Mouse (Mus musculus) fat pad, adult 2 months (tissue): ENCODE data around the gene Slc35g2.

ENCODE experiments used
- DNase-seq: peaks from one replicate; pipeline ENCODE4 v3.0.0-alpha.2; 2011; ENCODE audit warnings: low read depth, low spot score; ENCODE audit errors: extremely low read depth

Gene Slc35g2

GRCm38 (mm10) chr9:100560251-100560890 is 10.5 kb downstream of the Slc35g2 start:
- DNase-seq, result no peak

GRCm38 (mm10) chr9:100558991-100559390 is 11.9 kb downstream of the Slc35g2 start:
- no peak for DNase-seq

DNA sequence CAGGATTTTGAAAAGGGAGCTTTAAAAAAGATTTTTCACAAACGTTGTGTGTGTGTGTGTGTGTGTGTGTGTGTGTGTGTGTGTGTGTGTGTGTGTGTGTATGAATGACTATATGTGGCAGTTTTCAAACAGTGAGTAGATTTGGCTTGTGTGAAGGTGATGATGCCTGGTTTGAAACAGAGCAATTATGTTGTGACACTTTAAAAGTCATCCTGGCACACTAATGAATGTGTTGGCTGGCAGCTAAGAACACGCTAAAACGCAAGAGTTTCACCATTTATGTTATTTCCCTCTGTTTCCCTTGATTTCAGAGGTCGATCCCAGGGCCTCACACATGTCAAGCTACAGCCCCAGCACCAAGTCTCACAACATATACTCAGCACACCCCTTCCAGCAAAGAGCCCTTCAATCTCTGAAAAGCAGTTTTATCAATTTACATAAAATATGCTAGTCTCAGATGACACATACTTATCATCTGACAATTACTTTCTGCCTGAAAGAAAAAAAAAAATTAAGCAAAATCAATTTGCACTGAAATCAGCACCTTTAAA is 12.8 kb downstream of the Slc35g2 start:
- no peak for DNase-seq

- DNase-seq, result no peak
Measured at GRCm38 (mm10) chr9:100555686-100556085, 15.2 kb downstream of the Slc35g2 start.

- DNase-seq, result no peak
Measured at GRCm38 (mm10) chr9:100548313-100548712, 22.6 kb downstream of the Slc35g2 start.

- peak; percentile 96 for DNase-seq
Measured at GRCm38 (mm10) chr9:100546594-100546910, 24.3 kb downstream of the Slc35g2 start.

- peak; percentile 30 for DNase-seq
Measured at GRCm38 (mm10) chr9:100545715-100546593, 24.9 kb downstream of the Slc35g2 start, which contains the start of gene Nck1. Gene Nck1, minus strand, starts transcription at chr9:100546134.

DNA sequence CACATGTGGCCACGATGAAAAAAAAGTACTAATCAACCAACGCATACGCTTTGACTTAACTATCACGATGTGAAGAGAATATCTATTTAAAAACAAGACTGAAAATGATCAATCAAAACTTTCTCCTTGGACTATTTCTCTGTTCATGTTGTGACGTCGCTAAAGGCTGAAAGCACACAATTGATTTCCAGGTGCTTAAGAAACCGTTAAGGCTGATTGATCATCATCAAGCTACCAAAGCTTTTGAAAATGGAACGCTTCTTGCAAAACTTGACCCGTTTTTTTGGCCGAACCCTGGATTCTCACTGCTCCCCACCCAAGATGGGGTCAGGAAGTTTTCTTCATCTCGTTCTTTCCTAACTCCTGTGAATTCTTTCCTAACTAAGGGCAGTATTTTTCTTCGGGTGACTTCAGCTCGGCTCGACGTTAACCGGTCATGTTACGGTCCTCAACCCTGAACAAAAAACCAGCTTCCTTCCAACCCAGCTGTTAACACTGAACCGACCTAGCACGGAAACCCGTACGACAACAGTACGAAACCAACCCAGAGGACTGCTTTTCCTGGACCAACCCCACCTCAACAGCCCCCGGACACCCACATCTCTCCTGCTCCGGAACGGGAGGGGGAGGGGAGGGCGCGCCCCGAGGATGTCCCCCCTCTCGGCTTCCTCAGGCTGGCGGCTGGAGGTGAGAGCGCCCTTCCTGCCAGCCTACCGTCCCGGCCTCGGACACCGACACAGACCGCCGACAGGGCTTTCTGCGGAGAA is 25.8 kb downstream of the Slc35g2 start:
- no peak for DNase-seq

DNA sequence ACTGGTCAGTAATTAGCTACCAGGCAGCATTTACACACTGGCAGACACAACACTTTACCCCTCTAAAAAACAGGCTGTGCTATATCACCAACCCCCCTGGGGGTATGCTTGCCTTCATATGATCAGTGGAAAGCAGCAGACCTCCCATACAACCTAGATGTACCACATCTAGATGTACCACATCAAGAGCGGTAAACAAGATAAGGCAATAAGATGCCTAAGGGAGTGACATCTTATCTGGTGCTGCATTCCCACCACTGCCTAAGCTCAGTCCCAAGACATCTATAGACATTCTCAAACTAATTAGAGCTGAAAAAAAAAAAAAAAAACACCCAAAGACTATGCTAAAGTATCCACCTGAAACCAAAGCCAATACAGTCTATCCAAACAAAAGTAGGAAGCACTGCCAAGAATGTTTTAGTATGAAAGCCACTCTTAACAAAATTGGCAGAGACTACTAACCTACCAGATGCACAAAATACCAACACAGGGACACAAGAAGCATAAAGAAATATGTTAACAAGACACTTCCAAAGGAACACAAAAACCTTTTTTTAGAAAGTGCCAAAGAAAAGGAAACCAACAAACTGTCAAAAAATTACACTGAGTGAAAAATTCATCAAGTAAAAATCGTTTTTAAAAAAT is 35.1 kb downstream of the Slc35g2 start:
- DNase-seq, result no peak

DNA sequence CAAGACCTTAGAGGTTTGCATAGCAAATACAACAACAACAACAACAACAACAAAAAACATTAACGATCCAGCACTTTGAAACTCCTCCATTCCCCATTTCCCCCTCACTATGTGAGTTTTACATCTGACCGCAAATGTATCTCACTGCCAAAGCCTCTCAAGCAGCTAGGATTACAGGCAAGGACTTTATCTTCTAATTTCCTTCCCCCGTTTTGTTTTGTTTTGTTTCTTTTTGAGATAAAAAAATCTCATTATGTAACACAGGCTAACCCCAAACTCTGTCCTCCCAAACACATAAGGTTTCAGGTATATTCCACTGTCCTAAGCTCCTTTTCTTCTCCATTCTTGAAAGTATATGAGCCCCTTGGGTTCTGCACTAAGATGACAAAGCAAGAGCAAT is 36.2 kb downstream of the Slc35g2 start:
- no peak for DNase-seq

DNA sequence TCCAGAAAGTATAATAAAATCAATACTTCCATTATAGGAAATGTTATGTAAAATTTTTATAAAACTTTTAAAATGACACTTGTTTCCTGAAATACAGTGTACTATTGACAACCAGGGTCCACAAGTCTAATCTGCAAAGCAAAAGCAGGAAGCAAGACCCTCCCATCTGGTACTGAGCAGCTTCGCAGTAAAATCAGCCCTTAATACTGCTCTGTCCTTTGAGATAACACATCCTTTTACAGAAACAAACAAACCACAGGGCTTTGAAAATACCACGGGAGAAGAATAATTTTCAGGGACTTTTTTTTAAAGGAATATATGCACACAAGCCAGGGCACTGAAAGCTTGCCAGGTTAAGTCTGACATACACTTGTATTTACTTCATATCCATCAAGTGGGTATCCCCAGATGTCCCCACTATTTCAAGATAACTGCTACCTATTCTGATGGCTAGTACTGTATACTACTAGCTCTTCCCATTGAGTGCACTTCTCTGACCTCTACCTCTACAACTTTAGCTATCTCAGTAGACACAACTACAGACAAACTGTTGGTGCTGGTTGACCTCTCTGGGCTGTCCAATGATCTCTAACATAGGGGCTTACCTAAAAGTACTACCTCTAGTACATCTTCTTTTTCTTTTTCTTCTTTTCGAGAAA is 37.9 kb downstream of the Slc35g2 start:
- no peak for DNase-seq

DNA sequence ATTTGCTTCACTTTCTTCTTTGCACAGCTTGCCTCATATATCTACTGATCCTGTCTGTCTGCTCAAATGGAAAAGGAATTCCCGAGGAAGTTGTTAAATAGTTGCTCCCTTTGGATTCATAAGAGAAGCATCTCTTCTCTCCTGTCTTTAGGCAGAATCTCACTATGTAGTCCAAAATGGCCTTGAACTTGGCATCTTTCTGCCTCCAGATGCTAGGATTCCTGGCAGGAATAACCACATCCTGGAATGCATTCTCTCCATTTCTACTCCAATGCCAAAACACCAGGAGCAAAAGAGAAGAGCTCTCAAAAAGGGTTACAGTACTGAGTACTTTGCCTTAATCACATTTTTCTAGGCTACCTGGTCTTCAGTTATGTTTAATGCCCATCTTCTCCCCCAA is 39.6 kb downstream of the Slc35g2 start:
- DNase-seq, result no peak

DNA sequence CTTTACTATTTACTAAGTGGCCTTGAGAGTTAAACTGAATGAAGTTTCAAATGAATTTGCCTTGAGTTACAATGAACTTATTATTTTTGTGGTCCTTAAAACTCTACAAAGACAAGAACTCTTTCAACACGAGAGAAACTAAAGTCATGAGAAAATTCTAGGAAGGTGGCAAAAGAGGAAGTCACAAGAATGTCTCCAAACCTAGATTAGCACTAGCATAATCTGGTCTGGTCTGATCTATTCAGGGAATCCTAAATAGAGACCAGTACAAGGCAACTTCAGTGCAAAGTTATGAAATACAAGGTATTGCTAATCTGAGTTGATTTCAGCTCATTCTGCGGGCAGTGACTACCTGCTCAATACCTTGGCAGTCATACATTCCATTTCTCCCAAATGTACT is 45.7 kb downstream of the Slc35g2 start:
- no peak for DNase-seq

DNA sequence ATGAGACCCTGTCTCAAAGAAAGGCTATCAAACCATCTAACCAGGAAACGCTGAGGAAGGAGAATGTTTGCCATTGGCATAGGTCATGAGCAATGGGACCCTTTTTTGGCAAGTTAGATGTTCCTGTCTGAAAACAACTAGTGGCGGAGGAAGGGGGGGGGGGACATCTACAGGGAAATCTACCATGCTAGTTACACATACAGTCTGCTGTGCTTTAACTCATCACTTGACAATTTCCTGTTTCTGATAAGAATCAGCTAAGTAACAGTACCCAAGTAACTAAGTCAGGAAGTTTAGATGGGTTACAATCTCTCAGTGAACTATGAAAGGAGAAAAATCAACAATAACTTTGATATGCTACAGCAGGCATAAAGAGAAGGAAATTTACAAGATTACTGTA is 48.9 kb downstream of the Slc35g2 start:
- no peak for DNase-seq

DNA sequence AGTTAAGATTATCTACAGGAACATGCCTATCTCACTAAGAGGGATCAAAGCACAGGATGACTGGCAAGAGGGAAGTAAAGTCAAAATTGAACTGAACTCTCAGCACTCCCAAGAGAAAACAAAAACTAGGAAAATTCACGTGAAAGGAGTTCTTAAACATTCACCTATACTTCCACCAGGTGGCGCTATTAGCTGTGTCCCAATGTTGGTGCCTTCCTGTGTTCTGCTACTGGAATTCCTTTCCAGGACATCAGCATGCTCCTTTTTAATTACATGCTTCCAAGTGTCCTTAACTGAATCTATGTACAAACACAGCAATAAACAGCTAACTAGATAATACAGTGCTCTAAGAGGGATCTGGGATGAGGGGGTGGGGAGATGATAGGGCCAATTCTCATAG is 50.3 kb downstream of the Slc35g2 start:
- no peak for DNase-seq

GRCm38 (mm10) chr9:100520012-100520411 is 50.9 kb downstream of the Slc35g2 start:
- no peak for DNase-seq

DNA sequence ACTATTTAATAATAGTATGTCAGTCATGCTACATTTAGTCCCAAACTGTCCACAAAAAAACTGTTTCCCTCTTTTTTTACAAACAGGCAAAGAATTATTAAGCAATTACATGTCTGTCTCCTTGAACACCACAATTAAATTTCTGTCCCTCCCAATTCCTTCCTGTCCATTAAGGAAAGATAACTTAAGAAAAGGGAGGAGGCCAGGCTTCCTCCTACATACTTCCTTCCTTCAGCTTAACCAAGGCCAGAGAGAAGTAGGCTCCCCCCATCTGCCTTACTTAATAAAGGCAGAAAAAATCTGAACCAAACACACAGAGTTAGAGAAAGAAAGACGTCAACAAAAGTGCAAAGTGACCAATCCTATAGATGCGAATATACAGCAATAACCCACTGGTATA is 63.3 kb downstream of the Slc35g2 start:
- no peak for DNase-seq

DNA sequence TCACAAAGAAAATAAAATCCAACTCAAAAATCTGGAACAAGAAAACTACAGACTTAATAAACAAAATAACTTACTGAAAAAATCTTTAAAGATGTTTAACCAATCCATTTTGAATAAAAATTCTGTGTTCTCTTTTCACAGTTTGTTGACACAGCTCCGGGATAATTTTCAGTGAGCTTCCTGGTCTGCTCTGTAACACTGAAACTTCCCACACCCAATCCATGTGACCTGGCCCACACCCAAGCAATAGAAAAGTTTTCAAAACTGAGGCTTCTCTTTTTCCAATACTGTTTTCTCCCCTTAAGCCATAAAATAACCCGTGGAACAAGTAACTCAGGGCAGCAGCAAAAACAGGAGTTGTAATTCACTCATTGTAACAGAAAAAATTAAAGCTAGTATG is 64.2 kb downstream of the Slc35g2 start:
- no peak for DNase-seq

- no peak for DNase-seq
Measured at GRCm38 (mm10) chr9:100505498-100505897, 65.4 kb downstream of the Slc35g2 start.
